Mouse (Mus musculus) E14TG2a.4 (cell line): ENCODE data around the gene Rab11fip3.

ENCODE experiments used
- H3K27me3 ChIP-seq: 2 replicates; pipeline ENCODE4 v1.6.1; 2014; ENCODE audit warnings: low read length, control low read depth; ENCODE audit not compliant: insufficient read depth
- H3K36me3 ChIP-seq: 2 replicates; pipeline ENCODE4 v1.6.1; 2014; ENCODE audit warnings: low read length, control low read depth; ENCODE audit not compliant: insufficient read depth
- H3K4me1 ChIP-seq: replicated peaks from 2 replicates; pipeline ENCODE4 v1.6.1; 2014; ENCODE audit warnings: low read depth, low read length, control low read depth
- H3K4me3 ChIP-seq: replicated peaks from 2 replicates; pipeline ENCODE4 v1.5.1; 2014; ENCODE audit warnings: mild to moderate bottlenecking, low read length
- H3K9me3 ChIP-seq: 2 replicates; pipeline ENCODE4 v1.6.1; 2014; ENCODE audit warnings: low read length, control low read depth
- CTCF ChIP-seq: conservative IDR thresholded peaks from 2 replicates; pipeline ENCODE4 v1.5.1; 2014; ENCODE audit warnings: low read length
- NANOG ChIP-seq: IDR thresholded peaks from 2 replicates; pipeline ENCODE4 v1.6.1; 2014; ENCODE audit warnings: borderline replicate concordance, low read length, mixed read lengths
- POU5F1 ChIP-seq: IDR thresholded peaks from 2 replicates; pipeline ENCODE4 v1.6.1; 2014; ENCODE audit warnings: low read length, borderline replicate concordance

The Rab11fip3 gene

DNA sequence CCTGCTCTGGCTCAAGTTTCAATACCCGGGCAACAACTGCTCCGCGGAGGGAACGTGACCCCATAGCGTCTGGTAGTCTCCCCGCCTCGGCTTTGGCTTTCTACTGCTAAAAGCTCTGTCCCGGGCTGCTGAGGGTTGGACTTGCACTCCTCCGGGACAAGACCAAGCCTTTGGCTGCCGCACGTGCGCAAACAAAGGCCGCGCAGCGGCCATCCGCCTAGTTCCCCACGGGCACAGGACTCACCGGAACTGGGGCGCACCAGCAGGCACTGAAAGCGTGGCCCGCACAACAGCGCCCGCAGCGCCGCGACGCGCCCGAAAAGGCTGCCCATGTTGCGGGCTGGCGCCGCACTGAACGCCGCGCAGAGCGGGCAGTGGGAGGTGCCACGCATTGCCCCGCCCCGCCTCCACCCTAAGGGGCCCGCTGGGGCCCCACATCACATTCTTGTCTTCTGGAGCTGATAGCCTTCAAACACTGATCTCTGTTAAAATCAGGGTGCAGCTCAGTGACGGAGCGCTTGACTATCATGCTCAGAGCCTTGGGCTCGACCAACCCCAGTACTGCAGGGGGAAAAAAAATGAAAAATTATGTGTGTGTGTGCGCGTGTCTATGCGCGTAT is 25.9 kb upstream of the Rab11fip3 start, which contains the start of gene Nme4:
Gene Nme4 (minus strand): TSS at position 482 of the 620 bp plus-strand sequence.
- Histone ChIP-seq H3K9me3 (peaks cover 4% of the 10 kb centered on the region; the same call in 1 of the 2 replicates), H3K4me3 (peak within 1 kb of the TSS; percentile 92), H3K27me3 (no peaks in the 10 kb centered on the region), H3K36me3 (peaks cover 37% of the 10 kb centered on the region), H3K4me1 (peaks cover 30% of the 10 kb centered on the region)
- TF ChIP-seq NANOG (no peak), POU5F1 (no peak), CTCF (no peak)

GRCm38 (mm10) chr17:26094531-26095110 is 25.3 kb upstream of the Rab11fip3 start:
- peak overlapping the region; percentile 92 for H3K4me3 ChIP-seq
- peaks cover 29% of the 10 kb centered on the region for H3K4me1 ChIP-seq
- no peaks in the 10 kb centered on the region for H3K27me3 ChIP-seq
- H3K9me3 ChIP-seq: peaks cover 4% of the 10 kb centered on the region; the same call in 1 of the 2 replicates
- peaks cover 37% of the 10 kb centered on the region for H3K36me3 ChIP-seq
- TF ChIP-seq POU5F1: no peak

DNA sequence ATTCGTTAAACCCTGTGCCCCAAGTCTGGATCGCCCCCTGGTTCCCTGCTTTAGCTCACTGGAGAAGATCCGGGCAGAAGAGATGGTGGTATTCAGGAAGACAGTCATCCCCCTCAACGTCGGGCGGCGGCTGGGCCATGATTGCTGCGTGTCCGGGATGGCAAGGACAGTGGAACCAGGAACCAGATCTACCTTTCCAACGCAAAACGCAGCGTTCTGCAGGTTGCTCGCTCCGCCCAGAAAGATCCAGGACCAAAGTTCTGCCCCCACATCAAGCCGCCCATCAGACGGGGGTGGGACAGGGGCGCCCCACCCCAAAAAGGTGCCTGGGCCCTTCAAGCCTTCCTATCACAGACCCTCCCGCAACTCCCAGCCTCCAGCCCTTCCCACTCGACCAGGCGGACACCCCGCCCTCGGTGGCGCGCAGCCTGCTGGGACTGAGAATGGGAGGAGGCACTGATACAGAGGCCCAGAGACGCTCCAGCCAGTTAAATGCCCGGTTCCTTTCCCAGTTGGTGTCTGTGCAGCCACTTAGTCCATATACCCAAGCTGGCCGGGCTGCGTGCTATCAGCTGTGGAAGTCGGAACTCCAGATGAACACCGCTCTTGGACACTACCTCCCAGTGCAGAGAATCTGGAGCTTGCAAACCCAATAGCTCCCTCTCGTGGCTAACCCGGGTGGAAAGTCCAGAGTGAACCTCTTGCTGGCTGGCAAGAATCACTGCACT is 20.7 kb upstream of the Rab11fip3 start, which contains the start of gene Decr2:
Gene Decr2 (minus strand): TSS at position 433 of the 728 bp plus-strand sequence.
- no peaks in the 10 kb centered on the region for H3K27me3 ChIP-seq
- no peak for TF ChIP-seq POU5F1
- peak; percentile 87 for TF ChIP-seq CTCF

DNA sequence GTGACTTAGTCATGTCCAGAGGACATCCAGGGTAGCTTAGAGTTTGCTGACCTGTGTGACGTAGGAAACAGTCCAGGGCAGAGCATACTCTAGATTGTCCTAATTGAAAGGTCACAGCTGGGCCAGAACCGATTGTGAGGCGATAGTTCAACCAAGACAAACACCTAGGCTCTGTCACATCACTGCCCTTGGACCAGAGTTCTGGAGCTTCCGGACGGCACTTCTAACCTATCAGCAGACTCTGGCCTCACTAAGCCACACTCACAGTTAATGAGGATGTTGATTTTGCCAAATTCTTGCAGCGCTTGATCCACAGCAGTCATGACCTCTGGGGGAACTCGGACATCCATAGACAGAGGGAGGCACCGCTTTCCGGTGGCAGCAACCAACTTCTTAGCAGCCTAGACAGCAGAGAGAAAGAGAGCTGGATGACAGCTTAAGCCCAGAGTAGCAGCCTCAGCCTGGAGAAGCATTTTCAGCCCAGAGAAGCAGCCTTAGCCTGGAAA is 17.8 kb upstream of the Rab11fip3 start:
- TF ChIP-seq CTCF (no peak), POU5F1 (no peak), NANOG (no peak)
- Histone ChIP-seq H3K4me3 (no peak overlapping the region), H3K36me3 (peaks cover 53% of the 10 kb centered on the region), H3K9me3 (peaks cover 2% of the 10 kb centered on the region; the same call in 1 of the 2 replicates), H3K4me1 (peaks cover 31% of the 10 kb centered on the region), H3K27me3 (no peaks in the 10 kb centered on the region)

More for the DNA sequence above, 20.7 kb upstream of the Rab11fip3 start, which contains the start of gene Decr2:
- H3K4me1 ChIP-seq: peaks cover 43% of the 10 kb centered on the region
- peaks cover 4% of the 10 kb centered on the region; the same call in 1 of the 2 replicates for H3K9me3 ChIP-seq
- peaks cover 58% of the 10 kb centered on the region for H3K36me3 ChIP-seq
- peak within 1 kb of the TSS; percentile 84 for H3K4me3 ChIP-seq

GRCm38 (mm10) chr17:26080867-26081266 is 11.5 kb upstream of the Rab11fip3 start:
- TF ChIP-seq CTCF: no peak
- TF ChIP-seq POU5F1: no peak
- TF ChIP-seq NANOG: no peak
- Histone ChIP-seq H3K9me3 (no peaks in the 10 kb centered on the region), H3K27me3 (peaks cover 5% of the 10 kb centered on the region; the same call in 1 of the 2 replicates)

GRCm38 (mm10) chr17:26078851-26079250 is 9.5 kb upstream of the Rab11fip3 start:
- H3K4me1 ChIP-seq: 0 out of 2 replicates have a peak, but pooled peaks cover 10% of the 10 kb centered on the region
- TF ChIP-seq POU5F1 (no peak), NANOG (no peak), CTCF (no peak)
- H3K4me3 ChIP-seq: no peak overlapping the region
- H3K27me3 ChIP-seq: peaks cover 5% of the 10 kb centered on the region; the same call in 1 of the 2 replicates
- peaks cover 19% of the 10 kb centered on the region for H3K36me3 ChIP-seq
- H3K9me3 ChIP-seq: no peaks in the 10 kb centered on the region

More at GRCm38 (mm10) chr17:26080867-26081266, 11.5 kb upstream of the Rab11fip3 start:
- Histone ChIP-seq H3K4me1 (0 out of 2 replicates have a peak, but pooled peaks cover 11% of the 10 kb centered on the region), H3K4me3 (no peak overlapping the region), H3K36me3 (peaks cover 22% of the 10 kb centered on the region)

- Histone ChIP-seq H3K9me3 (no peaks in the 10 kb centered on the region), H3K27me3 (peaks cover 13% of the 10 kb centered on the region; the same call in 1 of the 2 replicates), H3K36me3 (no peaks in the 10 kb centered on the region), H3K4me1 (peaks cover 7% of the 10 kb centered on the region), H3K4me3 (no peak overlapping the region)
- no peak for TF ChIP-seq NANOG
- no peak for TF ChIP-seq CTCF
- TF ChIP-seq POU5F1: no peak
Measured at GRCm38 (mm10) chr17:26075246-26075645, 5.9 kb upstream of the Rab11fip3 start.

- TF ChIP-seq POU5F1: no peak
- no peak for TF ChIP-seq NANOG
- no peak for TF ChIP-seq CTCF
- Histone ChIP-seq H3K4me1 (peaks cover 50% of the 10 kb centered on the region), H3K4me3 (peak overlapping the region; percentile 89), H3K36me3 (peaks cover 17% of the 10 kb centered on the region), H3K9me3 (no peaks in the 10 kb centered on the region), H3K27me3 (peaks cover 33% of the 10 kb centered on the region)
Measured at GRCm38 (mm10) chr17:26070136-26070535, 781 bp upstream of the Rab11fip3 start.
